Mouse (Mus musculus): ENCODE measurements at regions not wholly inside any gene's neighbourhood (a gene's known extent, or its start where the extent isn't known, plus 50 kb on each side); places are given as distances from the start of the nearest gene placed in this dataset.

DNA sequence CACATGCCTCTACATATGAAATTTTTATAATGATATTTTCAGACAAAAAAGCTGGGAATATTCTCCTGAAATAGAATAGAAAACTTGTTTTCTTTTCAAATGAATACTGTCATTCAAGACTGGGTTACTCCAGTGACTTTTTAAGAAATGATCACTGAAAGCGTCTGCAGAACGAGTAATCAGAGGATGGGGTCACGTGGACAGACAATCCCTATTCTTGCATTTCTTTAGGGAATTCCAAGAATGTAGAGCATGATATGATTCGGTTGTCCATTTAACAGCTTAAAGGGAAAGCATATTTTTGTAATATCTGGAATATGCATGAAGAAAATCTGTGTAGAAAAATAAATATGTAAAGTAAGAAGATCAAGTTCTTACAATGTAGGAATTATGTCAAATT is 65.6 kb downstream of the 4933402N22Rik start:
- DNase-seq = no peak

DNA sequence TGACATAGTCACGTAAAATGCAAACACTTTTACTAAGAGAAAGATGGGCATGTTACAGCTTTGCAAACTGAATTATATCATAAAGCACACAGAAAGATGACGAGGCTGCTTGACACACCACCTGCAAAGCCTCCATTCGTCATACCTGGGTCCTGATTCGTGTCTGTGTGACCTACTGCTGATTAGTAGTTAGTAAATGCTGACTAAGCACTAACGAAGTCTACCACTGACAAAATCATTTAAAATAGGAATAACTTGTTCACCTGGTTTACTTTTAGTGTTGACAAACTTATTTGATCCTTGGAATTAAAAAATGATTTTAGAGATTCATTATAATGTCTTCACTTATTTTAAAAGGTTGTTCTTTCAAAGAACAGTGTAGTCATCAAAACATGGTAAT is 71.3 kb downstream of the 4933402N22Rik start:
- DNase-seq = no peak

DNA sequence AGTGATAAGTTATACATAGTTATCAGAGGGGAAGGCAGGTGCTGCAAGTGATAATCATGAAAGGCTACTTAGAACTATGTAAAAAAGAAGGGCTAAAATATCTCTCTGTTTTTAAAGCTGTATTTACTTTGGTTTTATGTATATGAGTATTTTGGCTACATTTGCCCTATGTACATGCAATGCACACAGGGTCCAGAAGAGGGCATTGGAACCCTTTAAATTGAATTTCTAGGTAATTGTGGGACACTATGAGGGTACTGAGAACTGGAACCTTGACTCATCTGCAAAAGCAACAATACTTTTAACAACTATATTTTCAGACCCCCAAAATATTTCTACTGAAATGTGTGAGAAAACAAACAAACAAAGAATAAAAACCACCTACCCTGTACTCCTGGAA is 82.9 kb downstream of the 4933402N22Rik start:
- no peak for DNase-seq

DNA sequence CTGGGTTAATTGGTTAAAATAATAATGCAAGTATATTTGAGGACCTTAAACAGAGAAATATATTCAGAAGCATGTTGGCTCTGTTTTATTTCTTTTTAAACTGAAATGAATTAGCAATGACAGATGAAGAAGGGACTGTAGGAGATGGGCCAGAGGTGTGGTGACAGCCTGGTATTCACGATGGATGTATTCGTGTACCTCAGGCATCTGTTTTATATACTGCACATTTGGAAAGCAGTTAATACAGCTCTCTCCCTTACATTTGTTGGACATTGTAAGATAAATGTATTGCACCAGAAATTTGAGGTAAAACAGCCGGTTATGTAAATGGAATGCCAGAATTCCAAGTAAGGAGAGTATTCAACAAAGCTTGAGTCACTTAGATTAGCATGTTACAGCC is 88.6 kb downstream of the 4933402N22Rik start:
- DNase-seq = no peak

DNA sequence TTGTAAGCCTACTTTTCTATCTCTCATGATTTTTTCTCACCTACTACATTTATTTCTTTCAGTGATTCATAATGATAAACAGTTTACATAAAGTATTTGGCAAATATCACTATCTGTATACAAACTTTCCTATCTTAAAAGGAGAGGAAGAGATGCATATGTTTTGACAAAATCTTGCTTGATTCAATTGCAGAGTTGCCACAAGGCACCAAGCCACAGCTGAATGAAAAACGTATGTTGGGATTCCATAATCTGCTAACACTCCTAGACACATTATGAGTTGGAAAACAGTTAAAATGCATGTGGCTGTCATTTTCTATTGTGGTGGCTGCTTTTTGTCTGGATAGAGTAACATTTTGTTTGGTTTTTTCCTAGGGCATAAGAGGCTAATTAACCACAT is 98.5 kb downstream of the 4933402N22Rik start:
- no peak for DNase-seq

DNA sequence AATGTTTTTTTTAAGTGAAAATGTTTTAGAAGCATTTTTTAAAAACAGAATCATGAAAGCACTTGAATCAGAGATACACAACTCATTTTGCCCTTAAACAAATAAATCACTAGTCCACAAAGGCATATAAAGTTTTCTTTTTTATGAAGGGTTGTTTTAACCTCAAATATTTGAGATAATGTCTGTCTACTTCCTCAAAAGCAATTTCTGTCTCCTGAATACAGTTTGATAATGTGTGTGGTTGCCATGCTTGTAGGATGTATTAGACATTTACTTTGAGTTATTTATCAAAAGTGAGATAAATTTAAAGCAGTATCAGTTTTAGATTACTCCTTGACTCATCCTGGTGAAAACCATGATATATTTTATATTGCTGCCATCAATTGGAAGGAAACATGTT is 102.6 kb downstream of the 4933402N22Rik start:
- DNase-seq = no peak

DNA sequence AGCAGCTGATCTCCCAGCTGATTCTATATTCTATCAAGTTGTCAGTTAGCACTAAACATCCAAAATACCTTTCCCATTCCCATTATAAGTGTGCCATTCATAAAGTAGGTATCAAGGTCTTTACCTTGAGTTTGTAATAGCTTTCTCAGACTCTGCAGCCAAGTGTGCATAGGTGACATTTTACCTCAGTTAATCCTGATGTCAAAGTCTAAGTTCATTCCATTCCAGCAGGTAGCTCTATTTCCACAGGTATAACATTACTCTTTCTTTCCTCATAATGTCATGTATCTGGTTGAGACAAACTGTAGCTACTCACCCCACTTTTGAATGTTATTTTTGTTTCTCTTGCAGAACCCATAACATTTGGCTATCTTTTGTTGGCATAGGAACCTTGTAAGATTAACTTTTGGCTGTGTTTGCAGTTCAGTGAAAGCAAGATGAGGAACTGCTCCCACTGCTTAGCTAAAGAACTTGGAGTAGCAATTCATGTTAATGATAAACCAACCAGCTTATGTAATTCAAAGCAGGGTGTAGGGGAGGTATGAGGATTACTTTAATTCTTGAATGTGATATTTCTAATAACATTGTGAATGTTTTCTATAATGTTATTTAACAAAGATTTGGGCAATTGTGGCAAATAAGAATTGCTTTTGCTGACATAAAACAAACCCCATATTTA is 107.0 kb downstream of the 4933402N22Rik start:
- no peak for DNase-seq

DNA sequence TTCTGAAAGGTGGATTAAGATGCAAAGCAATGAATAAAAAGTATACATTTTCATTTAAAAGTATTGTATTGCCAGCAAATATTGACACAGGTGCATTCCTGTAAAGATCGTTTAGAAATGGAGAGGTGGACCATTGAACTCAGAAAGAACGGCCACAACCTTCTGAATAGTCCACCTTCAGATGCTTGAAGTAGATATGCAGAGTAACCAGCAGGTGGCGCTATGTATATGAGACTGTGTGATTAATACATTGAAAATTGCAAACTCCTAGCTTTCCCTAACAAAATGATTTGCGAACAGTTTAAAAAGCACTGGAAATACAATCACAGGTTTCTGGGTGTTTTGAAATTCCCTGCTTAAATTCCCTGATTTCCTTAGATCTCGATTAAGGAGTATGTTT is 112.2 kb downstream of the 4933402N22Rik start:
- DNase-seq = peak; percentile 41

DNA sequence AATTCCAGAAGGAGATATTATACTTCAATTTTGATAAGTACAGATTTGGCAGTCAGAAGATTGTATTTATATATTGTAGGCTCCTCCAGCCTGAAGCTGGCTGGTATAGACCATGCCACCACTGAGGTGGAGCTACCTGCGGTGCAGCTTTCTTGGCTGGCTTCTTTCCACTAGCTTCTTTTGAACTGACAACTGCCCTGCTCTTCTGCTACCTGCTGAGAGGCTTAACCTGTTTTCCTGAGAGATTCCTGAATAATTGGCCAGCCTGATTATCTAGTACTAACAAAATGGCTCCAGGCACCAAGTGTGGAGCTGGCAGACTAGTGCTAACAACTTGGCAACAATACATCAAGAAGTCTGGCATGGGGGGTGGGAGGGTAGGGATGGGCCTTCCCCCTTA is 132.0 kb downstream of the 4933402N22Rik start:
- DNase-seq = no peak

DNA sequence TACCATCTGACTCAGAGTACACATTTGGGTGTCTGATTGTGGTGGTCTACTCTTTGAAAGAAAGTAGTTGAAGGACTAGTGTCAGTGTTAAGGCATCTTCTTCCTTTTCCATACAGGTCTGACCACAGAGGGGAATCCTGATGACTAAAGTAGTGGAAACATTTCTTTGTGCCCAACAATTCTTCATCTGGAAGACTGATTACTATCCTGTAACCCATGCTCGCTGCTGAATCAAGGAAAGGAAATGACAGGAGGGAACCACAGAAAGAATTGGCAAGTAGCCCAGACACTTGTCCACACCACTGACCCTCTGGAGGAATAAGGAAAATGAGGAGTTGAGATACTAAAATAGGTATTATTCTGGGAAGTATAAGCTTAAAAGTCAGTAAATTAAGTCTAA is 162.3 kb downstream of the 4933402N22Rik start:
- DNase-seq = no peak

DNA sequence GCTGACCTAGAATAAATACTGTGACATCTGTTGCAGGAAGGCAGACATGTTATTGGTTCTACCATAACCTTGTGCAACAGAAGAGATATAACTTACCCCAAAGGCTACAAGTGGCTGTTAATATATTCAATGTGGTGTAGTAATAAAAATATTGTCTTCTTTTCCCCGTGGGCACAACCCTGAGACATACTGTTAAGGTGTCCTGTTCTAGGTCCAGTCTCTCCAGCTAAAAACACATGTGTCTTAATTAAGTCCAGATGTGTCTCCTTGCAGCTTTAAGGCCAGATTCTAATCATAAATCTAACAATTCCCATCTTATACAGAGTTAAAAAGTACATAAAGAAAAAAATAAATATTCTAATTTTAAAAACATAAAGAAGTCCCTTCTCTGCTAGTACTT is 175.8 kb downstream of the 4933402N22Rik start:
- no peak for DNase-seq

DNA sequence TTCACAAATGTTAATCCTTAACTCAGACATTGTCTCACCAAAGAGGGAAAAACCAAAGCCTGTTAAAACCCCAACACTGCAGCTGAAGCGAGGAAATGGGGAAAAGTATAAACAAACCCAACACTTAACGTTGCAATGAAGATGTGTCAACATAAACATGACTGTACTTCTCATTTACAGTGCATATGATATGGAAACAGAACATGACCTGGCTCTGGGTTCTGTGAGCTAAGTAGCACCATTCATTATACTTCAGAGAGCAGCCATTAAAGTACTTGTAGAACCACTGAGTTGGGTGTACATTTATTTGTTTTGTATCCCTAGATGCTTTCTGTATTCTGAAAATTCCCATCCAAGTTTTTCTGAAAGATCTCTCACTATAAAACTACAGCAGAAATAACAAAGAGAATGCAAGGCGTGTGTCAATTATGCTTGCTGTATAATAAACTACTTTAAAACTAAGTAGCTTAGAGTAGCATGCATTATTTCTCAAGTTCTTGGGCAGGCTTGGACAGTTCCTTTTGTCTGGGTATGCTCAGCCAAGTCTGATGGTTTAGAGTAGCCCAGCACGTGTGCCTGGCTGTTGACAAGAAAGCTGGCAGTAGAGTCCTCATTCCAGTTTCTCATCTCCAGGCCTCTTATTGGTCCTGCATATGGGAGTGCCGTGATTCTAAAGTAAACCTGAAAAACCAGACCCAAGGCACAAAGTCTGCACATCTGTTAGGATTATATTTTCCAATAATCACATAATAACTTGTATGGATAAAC is 198.9 kb downstream of the 4933402N22Rik start:
- DNase-seq = no peak

DNA sequence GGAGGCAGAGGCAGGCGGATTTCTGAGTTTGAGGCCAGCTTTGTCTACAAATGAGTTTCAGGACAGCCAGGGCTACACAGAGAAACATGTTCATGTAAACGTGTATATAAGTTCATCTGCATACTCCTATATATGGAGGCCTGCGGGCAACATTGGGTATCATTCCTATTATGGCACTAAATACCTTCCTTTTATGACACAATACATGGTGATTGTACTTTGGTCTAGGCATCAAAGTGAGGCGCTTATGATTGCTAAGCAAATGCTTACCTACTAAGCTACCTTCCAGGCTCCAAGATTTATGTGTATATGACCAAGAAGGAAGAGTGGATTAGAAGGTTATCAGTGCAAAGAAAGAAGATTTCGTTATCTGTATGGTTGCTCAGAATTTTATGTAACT is 207.1 kb downstream of the 4933402N22Rik start:
- no peak for DNase-seq

DNA sequence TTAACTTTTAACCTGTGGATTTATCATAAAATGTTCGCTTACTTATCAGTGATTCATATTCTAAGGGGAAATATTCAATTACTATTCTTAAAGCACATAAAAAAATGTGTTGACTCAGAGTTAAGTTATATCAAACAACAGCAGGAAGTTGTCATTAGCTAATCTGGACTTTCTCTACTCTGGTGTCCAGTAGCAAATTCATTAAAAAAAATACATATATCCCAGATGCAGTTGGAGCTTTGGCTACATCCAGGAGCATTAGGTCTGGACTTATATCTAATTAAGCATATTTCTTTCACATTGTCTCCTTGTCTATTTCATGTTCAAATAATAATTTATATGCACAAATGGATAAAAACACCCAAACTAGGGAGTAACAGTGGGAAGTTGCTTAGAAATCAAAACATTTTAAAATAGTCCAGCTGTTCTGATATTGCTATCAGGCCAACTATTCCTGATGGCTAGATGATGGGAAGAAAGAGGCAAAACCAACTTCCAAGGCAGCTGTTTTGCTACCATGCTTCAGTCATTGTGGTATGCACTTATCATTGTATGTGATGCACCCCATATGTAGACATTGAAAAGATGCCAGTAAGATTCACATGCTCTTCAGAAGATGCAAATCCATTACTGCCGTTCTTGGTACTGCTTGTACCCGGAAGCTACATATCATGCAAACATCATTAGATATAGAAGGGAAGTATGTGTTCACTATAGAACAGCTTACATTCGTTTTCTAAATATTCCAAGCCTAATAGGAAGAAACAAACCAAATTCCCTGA is 209.8 kb downstream of the 4933402N22Rik start:
- no peak for DNase-seq

DNA sequence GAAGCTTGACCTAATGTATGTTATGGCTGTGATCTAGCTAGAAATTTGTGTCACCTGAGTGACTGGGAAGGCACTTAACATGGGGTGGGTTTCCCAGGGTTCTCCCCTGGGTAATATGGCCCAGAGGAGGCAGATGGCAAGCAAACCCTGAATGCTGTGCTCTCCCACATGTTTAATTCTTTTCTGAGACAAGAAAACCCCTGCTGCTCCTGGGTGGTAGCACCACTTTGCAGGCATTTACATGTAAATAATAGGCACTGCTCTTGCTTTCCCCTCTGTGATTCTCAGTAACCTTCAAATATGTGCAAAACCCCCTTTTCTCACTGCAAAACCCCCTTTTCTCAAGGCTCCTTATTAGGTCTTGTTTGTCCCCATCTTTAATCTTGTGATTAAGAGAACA is 221.1 kb downstream of the 4933402N22Rik start:
- no peak for DNase-seq

DNA sequence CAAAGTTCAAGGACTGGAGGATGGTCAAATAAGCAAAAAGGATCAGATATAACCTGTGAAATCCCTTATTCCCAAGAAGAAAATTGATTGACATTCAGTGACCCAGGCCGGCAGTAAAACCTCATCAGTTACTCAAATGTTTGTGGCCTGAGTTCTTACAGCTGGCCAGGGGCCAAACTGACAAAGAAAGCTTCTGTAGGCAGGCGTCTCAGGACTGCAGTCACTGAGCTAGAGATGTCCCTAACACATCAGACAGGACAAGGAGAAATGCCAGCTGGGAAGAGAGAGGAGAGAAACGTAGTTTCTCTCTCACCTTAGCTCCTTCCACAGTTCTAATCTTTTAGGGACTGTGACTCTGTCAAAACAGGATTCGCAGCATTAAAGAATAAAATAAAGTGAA is 229.9 kb upstream of the Sema3d start:
- no peak for DNase-seq

DNA sequence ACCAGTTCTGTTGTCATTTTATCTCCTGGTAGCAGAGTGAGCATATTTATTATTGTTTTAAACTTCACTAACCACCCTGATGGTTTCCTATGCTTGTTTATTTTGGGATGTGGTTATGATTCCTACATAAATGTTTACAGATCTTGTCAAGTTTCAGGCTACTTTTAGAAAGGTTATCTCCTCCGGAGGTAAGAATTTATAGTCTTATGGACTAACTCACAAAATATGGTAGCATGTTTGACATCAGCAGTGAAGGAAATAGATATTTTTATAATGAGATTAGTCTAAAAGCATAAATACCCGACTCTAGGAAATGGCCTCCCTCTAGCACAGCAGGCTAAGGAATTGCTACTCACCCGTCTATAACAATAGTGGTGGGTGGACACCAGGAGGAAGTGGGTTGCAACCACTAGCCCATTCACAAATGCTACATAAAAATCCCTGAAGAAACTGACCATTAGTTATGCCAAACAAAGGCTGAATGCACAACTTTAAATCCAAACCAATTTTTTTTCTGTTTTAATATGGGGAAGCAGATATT is 228.6 kb upstream of the Sema3d start:
- DNase-seq = no peak

DNA sequence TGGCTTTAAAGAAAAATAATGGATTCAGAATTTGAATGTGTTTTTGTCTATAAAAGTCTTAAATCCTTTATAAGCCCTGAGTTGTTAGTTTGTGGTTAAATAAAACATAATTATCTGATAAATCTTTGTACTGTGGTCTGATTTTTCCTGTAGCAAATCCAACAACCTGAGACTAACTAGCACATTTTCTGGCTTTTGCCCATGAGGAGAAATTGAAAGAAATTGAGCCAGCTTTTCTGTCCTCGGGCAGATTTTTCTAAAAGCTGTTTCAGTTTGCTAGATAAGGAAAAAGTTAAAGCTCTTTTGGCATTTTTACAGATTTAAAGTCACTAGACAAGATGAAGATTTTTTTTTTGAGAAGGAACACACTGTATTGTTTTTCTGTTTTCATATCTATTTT is 191.5 kb upstream of the Sema3d start:
- no peak for DNase-seq

DNA sequence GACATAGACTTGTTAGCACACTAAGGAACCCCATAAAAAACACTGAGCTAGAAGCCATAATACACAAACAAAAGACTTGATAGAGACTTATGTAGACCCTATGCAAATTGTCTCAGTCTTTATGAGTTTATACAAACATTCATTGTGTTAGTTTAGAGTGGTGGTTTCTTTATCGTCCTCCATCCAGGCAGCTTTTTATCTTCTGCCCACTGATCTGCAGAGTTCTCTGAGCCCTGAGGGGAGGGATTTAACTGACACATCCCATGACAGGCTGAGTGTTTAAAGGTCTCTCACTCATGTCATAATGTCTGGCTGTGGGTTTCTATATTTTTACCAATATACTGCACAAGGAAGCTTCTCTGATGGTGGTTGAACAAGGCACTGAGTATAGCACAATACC is 175.7 kb upstream of the Sema3d start:
- DNase-seq = no peak

DNA sequence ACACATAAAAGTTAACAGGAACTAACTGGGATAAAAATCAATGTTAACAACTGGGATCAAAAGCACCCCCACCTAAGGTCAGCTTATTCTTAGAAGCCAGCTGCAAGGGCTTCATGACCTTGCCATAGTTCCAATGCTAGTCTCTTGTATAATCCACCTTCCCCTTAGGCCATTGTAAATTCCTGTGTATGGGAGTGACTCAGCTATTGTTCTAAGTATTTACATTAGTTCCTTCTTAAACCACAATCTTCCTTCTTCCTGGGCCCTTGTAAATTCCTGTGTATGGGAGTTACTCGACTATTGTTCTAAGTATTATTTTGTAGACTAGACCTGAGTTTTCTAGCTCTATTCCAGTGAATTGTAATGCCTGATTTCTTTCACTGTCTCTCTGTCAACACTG is 173.6 kb upstream of the Sema3d start:
- no peak for DNase-seq

DNA sequence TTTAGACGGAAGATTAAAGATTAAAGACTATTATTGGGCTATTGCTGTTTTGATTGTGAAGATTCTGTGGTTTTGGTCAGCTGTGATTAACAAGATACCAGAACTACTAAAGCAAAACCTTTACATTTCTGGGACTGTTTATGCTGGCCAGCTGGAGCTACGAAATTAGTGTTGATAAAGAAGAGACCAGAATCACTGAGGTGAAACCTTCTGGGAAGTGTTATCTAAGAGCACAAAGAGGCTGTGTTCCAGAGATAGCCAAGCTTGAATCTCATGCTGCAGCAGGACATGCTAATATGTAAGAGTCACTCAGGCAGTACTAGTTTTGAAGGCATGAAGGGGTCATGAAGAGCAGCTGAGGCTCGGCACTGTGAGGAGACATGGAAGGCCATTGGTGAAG is 169.7 kb upstream of the Sema3d start:
- DNase-seq = no peak

DNA sequence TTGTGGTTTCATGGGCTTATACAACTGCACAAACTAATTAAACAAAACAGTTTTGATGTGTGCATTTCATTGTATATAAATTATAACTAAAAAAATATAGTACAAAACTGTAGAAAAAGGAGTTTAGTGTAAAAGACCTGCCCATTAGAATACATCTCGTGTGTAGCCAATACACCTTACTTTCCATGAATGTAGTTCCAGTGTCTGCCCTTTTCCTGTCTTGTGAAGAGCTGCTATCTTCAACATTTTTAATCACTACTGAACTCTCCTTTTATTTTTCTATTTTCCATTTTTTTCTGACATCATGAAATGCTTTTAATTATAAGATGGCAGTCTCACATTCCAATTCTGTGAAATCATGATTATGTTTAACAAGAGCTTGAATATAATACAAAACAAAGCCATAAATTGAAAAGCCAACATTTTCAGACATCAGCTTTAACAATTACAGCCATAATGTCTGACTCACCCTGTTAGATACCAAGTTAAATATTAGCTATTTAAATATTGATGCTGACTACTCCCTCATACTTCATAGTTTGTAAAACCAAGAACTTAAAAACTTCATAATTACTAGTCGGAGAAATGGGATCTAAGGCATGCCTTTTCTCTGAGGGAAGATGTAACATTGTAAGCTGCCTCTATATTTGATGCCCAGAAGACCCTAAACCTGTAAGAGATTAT is 163.6 kb upstream of the Sema3d start:
- no peak for DNase-seq

DNA sequence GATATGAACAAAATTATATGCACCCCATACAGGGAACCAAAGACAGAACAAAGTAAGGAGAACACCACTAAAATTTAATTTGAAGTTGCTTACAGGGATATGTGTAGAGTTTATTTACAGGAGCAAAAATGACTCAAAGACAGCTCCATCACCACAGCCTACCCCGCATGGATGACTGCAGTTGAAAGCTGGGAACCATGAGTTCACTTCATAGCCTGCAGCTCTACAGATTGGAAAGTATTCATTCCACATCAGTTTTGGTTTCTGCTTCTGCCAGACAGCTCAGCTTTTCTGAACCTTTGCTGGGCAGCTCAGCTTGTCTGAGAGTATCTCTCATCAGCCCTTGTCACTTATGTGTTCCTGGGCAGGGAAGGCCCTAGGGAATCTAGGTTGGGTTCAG is 160.6 kb upstream of the Sema3d start:
- no peak for DNase-seq
